Mouse (Mus musculus): ENCODE measurements at regions not wholly inside any gene's neighbourhood (a gene's known extent, or its start where the extent isn't known, plus 50 kb on each side); places are given as distances from the start of the nearest gene placed in this dataset.

DNA sequence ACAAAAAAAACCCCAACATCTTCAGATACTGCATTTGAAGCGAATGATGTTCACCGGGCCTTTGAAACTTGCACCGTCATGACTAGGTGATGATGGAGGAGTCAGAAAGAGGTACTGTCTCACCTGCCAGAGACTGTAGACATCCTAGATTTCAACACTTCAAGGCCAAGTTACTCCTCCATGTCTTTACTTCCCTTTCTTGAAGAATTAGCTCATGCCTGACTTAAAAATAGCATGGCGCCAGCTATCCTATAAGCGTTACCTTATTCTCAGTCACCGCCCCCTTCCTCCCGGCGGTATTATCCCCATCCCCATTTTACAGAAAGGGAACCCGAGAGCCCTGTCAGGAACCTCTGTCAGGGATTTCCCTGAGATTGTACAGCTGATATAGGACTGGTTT, 374.4 kb upstream of the Gm10131 start:
- TF ChIP-seq TCF12 (IDR thresholded peaks at IDR 0.05; ENCODE audit: insufficient read depth, poor library complexity, severe bottlenecking), result no peak
- no peak for TF ChIP-seq POLR2A (IDR thresholded peaks at IDR 0.05; ENCODE audit: insufficient read length, low read depth)
- no peak for TF ChIP-seq MAX (IDR thresholded peaks at IDR 0.05; ENCODE audit: low read depth)
- no peak for TF ChIP-seq POLR2AphosphoS2 (IDR thresholded peaks at IDR 0.05; ENCODE audit: insufficient read length, low read depth)
